Mouse (Mus musculus): ENCODE data around the gene Speg.

GRCm38 (mm10) chr1:75478916-75479634 is 104.0 kb downstream of the Speg start, which contains the start of the genes Chpf and Tmem198:
- TF ChIP-seq CTCF (IDR thresholded peaks at IDR 0.05; ENCODE audit: low read depth, low read length) = no peak
- no peak for TF ChIP-seq POLR2A (IDR thresholded peaks at IDR 0.05; ENCODE audit: insufficient read depth, low read length)

Measured in ES-Bruce4 (cell line).